Mouse (Mus musculus) kidney, embryonic 16.5 days (tissue): ENCODE data around the gene Ptprn2. TPM values are rescaled to one million over a fixed set of nuclear protein-coding genes. Genes with fewer than 3 reads are reported as not detected.

ENCODE experiments used
- ATAC-seq: fragments of 200-750 bp; cut with Nextera tagmentation; 2 replicates; pipeline ENCODE4 v1.8.0; 2017; ENCODE audit warnings: moderate TSS enrichment; ENCODE audit not compliant: low FRiP score, low TSS enrichment
- H3K27ac ChIP-seq: fragments of 300-500 bp; sonication (generic); 2 replicates; pipeline ENCODE4 v1.5.1; 2014; ENCODE audit warnings: low read length
- H3K27me3 ChIP-seq: fragments of 300-500 bp; sonication (generic); 2 replicates; pipeline ENCODE4 v1.6.1; 2014; ENCODE audit warnings: low read length, control low read depth, mixed read lengths; ENCODE audit not compliant: insufficient read depth
- H3K36me3 ChIP-seq: fragments of 300-500 bp; sonication (generic); 2 replicates; pipeline ENCODE4 v1.6.1; 2014; ENCODE audit warnings: low read length, control low read depth, mixed read lengths; ENCODE audit not compliant: insufficient read depth
- H3K4me1 ChIP-seq: fragments of 300-500 bp; sonication (generic); 2 replicates; pipeline ENCODE4 v1.6.1; 2014; ENCODE audit warnings: low read length, control low read depth, mixed read lengths; ENCODE audit not compliant: insufficient read depth
- H3K4me2 ChIP-seq: fragments of 300-500 bp; sonication (generic); replicated peaks from 2 replicates; pipeline ENCODE4 v1.6.1; 2014; ENCODE audit warnings: low read depth, low read length
- H3K4me3 ChIP-seq: fragments of 300-500 bp; sonication (generic); 2 replicates; pipeline ENCODE4 v1.5.1; 2014; ENCODE audit warnings: mild to moderate bottlenecking, low read length
- H3K9ac ChIP-seq: fragments of 300-500 bp; sonication (generic); replicated peaks from 2 replicates; pipeline ENCODE4 v1.6.1; 2014; ENCODE audit warnings: low read length
- H3K9me3 ChIP-seq: fragments of 300-500 bp; sonication (generic); 2 replicates; pipeline ENCODE4 v1.6.1; 2016; ENCODE audit warnings: low read length, control low read depth
- WGBS: fragments of 180-500 bp; shearing (Covaris S2); extraction: QIAGEN DNeasy Blood & Tissue Kit; methylation state at CpG from one replicate; pipeline ENCODE4 v1.1.7; 2014; 5-methylcytosine and 5-hydroxymethylcytosine counted together
- polyA plus RNA-seq: library from polyadenylated mRNA; unstranded; fragments of >200 nt; fragmentation: Nextera tagmentation; extraction: Ambion mirVana; gene quantifications from 2 replicates; pipeline ENCODE4 v1.2.1, GENCODE M21; 2015

The Ptprn2 gene
- polyA plus RNA-seq, 1 experiment from 2014 or later: not detected

DNA sequence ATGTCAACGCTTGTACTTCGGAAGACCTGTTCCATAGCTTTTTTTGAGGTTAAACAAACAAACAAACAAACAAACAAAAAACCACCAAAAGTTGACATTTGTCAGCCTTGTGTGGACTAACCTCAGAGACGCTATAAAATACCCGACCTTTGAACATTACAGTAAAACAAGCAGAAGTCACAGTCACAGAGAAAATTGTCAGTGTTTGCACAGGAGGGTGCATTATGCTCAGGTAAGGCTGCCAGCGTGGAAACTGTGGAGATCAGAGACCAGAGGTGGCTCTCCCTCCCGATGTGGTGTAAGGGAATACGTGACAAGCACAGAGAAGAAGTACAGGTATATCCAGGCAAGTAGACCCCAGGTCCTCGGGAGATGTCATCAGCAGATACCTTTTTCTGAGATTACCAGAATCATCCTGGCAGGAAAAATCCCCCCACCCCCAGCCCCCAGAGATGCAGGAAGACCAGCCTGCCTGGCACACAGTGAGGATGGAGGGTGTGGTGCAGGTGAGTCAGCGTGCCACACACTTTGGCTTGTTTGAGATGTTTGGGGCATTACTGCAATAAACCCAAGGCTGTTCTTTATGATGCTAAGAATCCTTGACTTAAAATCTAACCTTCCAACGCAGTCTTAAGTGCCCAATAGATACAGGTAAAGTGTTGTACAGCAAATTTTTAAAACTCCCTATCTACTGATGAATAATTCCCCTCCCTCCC lies 136.0 kb downstream of the Ptprn2 start:
- no peaks in the 10 kb centered on the region for H3K36me3 ChIP-seq
- 72% methylated on average over 10 of the region's 10 CpGs for WGBS
- H3K9me3 ChIP-seq: no peaks in the 10 kb centered on the region
- H3K4me3 ChIP-seq: no peak overlapping the region
- ATAC-seq: no peak
- no peaks in the 10 kb centered on the region; the same call in 1 of the 2 replicates for H3K27me3 ChIP-seq
- H3K9ac ChIP-seq: no peak overlapping the region
- H3K27ac ChIP-seq: no peak overlapping the region
- H3K4me1 ChIP-seq: no peaks in the 10 kb centered on the region
- no peak overlapping the region for H3K4me2 ChIP-seq

DNA sequence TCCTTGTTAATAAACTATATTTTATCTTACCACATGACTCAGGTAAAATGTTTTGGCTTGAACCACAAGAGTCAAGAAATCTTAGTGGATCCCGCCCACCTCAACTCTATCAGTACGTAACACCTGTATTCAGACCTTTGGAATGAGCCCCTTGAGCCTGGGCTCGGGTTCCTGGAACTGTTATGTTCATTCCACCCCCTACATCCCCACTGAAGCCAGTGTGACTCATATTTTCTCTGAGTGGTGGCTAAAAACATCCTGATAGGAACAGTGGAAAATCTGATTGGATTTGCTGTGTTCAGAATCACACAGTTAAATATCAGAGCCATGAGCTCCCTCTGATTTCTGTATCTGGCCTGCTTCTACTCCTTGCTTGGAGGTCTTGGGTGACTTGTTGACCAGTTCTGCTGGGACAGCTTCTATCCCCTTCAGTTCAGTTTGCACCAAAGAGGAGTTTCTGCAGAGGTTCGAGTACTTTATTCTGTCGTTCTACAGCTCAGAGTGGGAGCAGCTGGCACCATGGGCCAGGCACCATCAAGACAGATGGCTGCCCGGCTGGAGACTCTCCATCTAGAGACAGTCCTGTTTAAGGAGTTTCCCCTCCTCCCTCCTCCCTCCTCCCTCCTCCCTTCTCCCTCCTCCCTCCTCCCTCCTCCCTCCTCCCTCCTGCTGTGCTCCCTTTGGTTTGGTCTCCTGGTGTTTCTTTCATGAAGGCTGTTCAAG lies 137.3 kb downstream of the Ptprn2 start:
- Histone ChIP-seq H3K36me3 (no peaks in the 10 kb centered on the region), H3K4me1 (no peaks in the 10 kb centered on the region), H3K27me3 (no peaks in the 10 kb centered on the region; the same call in 1 of the 2 replicates), H3K27ac (no peak overlapping the region), H3K4me3 (no peak overlapping the region), H3K9me3 (no peaks in the 10 kb centered on the region), H3K4me2 (no peak overlapping the region), H3K9ac (no peak overlapping the region)
- ATAC-seq: no peak
- WGBS: 59% methylated on average over 6 of the region's 6 CpGs

GRCm38 (mm10) chr12:116625391-116626281 lies 140.1 kb downstream of the Ptprn2 start:
- H3K4me3 ChIP-seq: no peak overlapping the region
- H3K27me3 ChIP-seq: no peaks in the 10 kb centered on the region; the same call in 1 of the 2 replicates
- H3K4me1 ChIP-seq: no peaks in the 10 kb centered on the region
- ATAC-seq: peak; percentile 73
- no peak overlapping the region for H3K27ac ChIP-seq
- 49% methylated on average over 9 of the region's 9 CpGs for WGBS
- H3K36me3 ChIP-seq: no peaks in the 10 kb centered on the region
- H3K4me2 ChIP-seq: no peak overlapping the region
- H3K9me3 ChIP-seq: no peaks in the 10 kb centered on the region
- no peak overlapping the region for H3K9ac ChIP-seq

DNA sequence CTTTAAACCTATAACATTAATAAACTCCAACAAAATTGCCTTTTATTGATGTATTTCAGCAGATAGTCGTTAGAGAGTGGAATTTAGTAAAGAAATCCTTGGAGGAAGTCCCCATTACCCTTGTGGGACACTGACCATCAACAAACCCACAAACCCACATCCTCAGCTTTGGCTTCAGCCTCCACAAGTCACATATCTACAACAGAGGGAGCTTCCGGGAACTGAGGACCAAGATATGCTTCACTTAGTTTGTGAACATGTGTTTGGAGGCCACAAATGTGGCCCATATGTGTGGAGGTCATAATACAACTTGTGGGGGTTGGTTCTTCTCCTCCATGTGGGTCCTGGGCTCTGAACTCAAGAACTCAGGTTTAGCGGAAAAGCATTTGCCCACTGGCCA lies 143.5 kb downstream of the Ptprn2 start:
- no peak for ATAC-seq

GRCm38 (mm10) chr12:116637498-116637897 lies 152.0 kb downstream of the Ptprn2 start:
- Histone ChIP-seq H3K9ac (no peak overlapping the region), H3K4me1 (no peaks in the 10 kb centered on the region), H3K36me3 (no peaks in the 10 kb centered on the region), H3K27ac (no peak overlapping the region), H3K4me3 (no peak overlapping the region), H3K9me3 (no peaks in the 10 kb centered on the region), H3K4me2 (no peak overlapping the region), H3K27me3 (no peaks in the 10 kb centered on the region)
- no peak for ATAC-seq
- WGBS: 53% methylated on average over 2 of the region's 2 CpGs

More for the DNA sequence above, 143.5 kb downstream of the Ptprn2 start:
- 80% methylated on average over 3 of the region's 3 CpGs for WGBS
- H3K9ac ChIP-seq: no peak overlapping the region
- no peak overlapping the region for H3K27ac ChIP-seq
- H3K36me3 ChIP-seq: no peaks in the 10 kb centered on the region
- H3K4me2 ChIP-seq: no peak overlapping the region
- H3K9me3 ChIP-seq: no peaks in the 10 kb centered on the region
- no peaks in the 10 kb centered on the region; the same call in 1 of the 2 replicates for H3K27me3 ChIP-seq
- no peak overlapping the region for H3K4me3 ChIP-seq
- H3K4me1 ChIP-seq: no peaks in the 10 kb centered on the region

- Histone ChIP-seq H3K27ac (no peak overlapping the region), H3K4me3 (no peak overlapping the region), H3K4me2 (no peak overlapping the region), H3K27me3 (no peaks in the 10 kb centered on the region), H3K4me1 (no peaks in the 10 kb centered on the region), H3K36me3 (no peaks in the 10 kb centered on the region), H3K9me3 (no peaks in the 10 kb centered on the region), H3K9ac (no peak overlapping the region)
- WGBS: 14% methylated on average over 4 of the region's 4 CpGs
- no peak for ATAC-seq
Observed at GRCm38 (mm10) chr12:116640871-116641270, 155.4 kb downstream of the Ptprn2 start.

DNA sequence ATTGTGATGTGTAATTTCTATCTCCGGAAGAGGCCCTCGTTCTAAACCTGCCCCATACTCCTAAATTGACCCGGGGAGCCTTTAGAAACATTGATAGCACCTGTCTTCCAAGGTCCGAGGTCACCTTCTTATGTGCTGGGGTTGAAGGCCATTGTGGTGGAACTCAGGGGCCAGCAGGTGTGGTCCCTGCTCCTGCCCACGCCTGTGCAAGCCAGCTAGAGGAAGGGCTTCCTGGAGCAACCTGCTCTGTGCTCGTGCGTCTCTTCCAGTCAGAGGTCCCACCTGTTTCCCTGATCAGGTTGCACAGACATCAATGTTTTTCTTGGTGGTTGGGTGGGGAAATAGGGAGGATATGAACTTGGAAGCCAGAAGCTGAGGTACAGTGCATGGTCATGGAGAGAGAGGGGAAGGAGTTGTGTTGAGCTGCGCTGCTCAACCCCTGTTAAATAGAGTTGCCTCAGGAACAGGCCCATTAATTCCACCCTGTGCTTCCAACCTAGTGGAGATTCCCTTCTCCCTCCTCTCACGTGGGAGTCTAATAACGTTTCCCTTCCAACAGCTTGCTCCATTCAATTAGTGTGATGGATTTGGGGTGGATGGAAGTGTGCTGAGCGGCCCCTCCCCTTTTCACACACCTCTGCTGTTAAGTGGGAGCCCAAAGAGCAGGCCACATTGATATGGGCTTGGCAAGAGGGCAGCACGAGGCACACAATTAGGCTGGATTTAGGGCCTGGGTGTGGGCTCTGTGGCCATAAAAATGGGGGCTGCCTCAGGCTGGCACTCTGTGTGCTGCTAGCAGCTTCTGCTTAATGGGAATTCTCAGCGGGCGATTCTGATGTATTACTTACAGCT lies 156.0 kb downstream of the Ptprn2 start:
- Histone ChIP-seq H3K4me2 (no peak overlapping the region), H3K9me3 (no peaks in the 10 kb centered on the region), H3K36me3 (no peaks in the 10 kb centered on the region), H3K27ac (no peak overlapping the region), H3K27me3 (no peaks in the 10 kb centered on the region), H3K4me1 (no peaks in the 10 kb centered on the region), H3K4me3 (no peak overlapping the region), H3K9ac (no peak overlapping the region)
- WGBS: 13% methylated on average over 14 of the region's 14 CpGs
- peak; percentile 79; the same call in 1 of the 2 replicates for ATAC-seq

DNA sequence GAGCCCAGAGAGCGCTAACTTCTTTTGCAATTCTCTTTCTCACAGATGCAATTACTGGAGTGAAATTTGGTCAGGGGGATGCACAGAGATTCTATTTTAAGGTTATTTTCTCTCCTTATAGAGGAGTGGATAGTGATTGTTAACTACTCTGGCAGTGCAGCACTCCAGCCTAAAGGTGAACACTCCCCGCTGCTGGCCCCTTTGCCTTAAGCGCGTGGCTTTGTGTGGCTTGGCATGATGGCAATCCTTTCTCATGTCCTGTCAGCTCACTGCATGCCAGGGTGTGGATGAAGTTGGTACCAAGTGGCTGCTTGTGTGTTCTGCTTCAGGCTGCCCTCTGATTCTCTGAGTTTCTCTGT lies 156.7 kb downstream of the Ptprn2 start:
- Histone ChIP-seq H3K36me3 (no peaks in the 10 kb centered on the region), H3K27ac (no peak overlapping the region), H3K27me3 (no peaks in the 10 kb centered on the region), H3K4me3 (no peak overlapping the region), H3K9me3 (no peaks in the 10 kb centered on the region), H3K9ac (no peak overlapping the region), H3K4me1 (no peaks in the 10 kb centered on the region), H3K4me2 (no peak overlapping the region)
- no peak for ATAC-seq
- WGBS: 44% methylated on average over 4 of the region's 4 CpGs

DNA sequence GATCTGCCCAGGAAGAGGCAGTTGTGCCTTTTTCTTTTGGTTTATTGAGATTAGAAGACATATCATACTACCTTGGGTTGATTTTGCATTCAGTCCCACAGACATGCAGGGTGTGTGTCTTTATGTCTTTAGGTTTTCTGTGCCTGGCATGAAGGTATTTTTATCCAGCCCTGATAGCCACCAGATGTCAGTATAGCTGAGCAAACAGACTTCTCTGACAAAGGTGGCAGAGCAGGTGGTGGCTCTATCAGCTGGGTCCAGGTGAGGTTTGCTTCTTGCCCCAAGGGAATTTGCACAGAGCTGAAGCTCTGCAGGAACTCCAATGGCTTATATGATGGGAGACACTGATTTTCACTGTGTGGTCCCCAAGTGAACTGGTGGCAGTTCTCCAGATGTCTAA lies 161.3 kb downstream of the Ptprn2 start:
- Histone ChIP-seq H3K9ac (no peak overlapping the region), H3K4me3 (no peak overlapping the region), H3K36me3 (no peaks in the 10 kb centered on the region), H3K4me2 (no peak overlapping the region), H3K27ac (no peak overlapping the region), H3K4me1 (no peaks in the 10 kb centered on the region), H3K27me3 (no peaks in the 10 kb centered on the region), H3K9me3 (no peaks in the 10 kb centered on the region)
- ATAC-seq: no peak
